Mouse (Mus musculus) myocyte (in vitro differentiated cells): ENCODE measurements at regions not wholly inside any gene's neighbourhood (a gene's known extent, or its start where the extent isn't known, plus 50 kb on each side); places are given as distances from the start of the nearest gene placed in this dataset.

Experiments used
- H3K27me3 ChIP-seq: one replicate; pipeline ENCODE4 v1.6.1; 2011; ENCODE audit not compliant: control insufficient read depth, insufficient read depth, insufficient read length
- H3K36me3 ChIP-seq: one replicate; pipeline ENCODE4 v1.6.1; 2011; ENCODE audit not compliant: control insufficient read depth, insufficient read depth
- H3K4me2 ChIP-seq: one replicate; pipeline ENCODE4 v1.6.1; 2011; ENCODE audit warnings: low read depth, control low read depth
- H3K4me3 ChIP-seq: one replicate; pipeline ENCODE4 v1.5.1; 2011; ENCODE audit warnings: mild to moderate bottlenecking, control low read depth, moderate library complexity
- H3K79me2 ChIP-seq: one replicate; pipeline ENCODE4 v1.6.1; 2011; ENCODE audit not compliant: control insufficient read depth, insufficient read depth
- H3ac ChIP-seq: one replicate; pipeline ENCODE4 v1.6.1; 2011; ENCODE audit not compliant: control insufficient read depth, insufficient read length
- CEBPB ChIP-seq: IDR thresholded peaks from 2 replicates; pipeline ENCODE4 v1.6.1; 2011; ENCODE audit warnings: mild to moderate bottlenecking, moderate library complexity; ENCODE audit not compliant: poor library complexity, insufficient read depth, severe bottlenecking
- E2F4 ChIP-seq: IDR thresholded peaks from one replicate; pipeline ENCODE4 v1.6.1; 2011; ENCODE audit warnings: mild to moderate bottlenecking, control low read depth, moderate library complexity; ENCODE audit not compliant: insufficient read depth
- MAX ChIP-seq: IDR thresholded peaks from one replicate; pipeline ENCODE4 v1.6.1; 2011; ENCODE audit warnings: low read depth, mild to moderate bottlenecking, control low read depth
- MYOD1 ChIP-seq, 3 experiments: IDR thresholded peaks; one replicate each; pipeline ENCODE4 v1.6.1; 2011; ENCODE audit warnings: control low read depth in 2 of 3, low read depth in 2 of 3, mild to moderate bottlenecking in 2 of 3, moderate library complexity in 1 of 3; ENCODE audit not compliant: insufficient read length in 2 of 3, control insufficient read depth in 1 of 3
- MYOG ChIP-seq, 3 experiments: IDR thresholded peaks; one replicate each; pipeline ENCODE4 v1.6.1; 2011; ENCODE audit warnings: control low read depth in 2 of 3, low read depth in 2 of 3, mild to moderate bottlenecking in 2 of 3; ENCODE audit not compliant: insufficient read length in 2 of 3, control insufficient read depth in 1 of 3, insufficient read depth in 1 of 3
- POLR2A ChIP-seq: IDR thresholded peaks from one replicate; pipeline ENCODE4 v1.6.1; 2011; ENCODE audit warnings: low read depth, mild to moderate bottlenecking, control low read depth, moderate library complexity; ENCODE audit not compliant: insufficient read length
- POLR2AphosphoS2 ChIP-seq: IDR thresholded peaks from one replicate; pipeline ENCODE4 v1.6.1; 2011; ENCODE audit warnings: low read depth, control low read depth; ENCODE audit not compliant: insufficient read length
- REST ChIP-seq: IDR thresholded peaks from one replicate; pipeline ENCODE4 v1.6.1; 2011; ENCODE audit warnings: mild to moderate bottlenecking, control low read depth, moderate library complexity; ENCODE audit not compliant: insufficient read depth, insufficient read length
- SRF ChIP-seq: IDR thresholded peaks from one replicate; pipeline ENCODE4 v1.6.1; 2011; ENCODE audit warnings: low read depth; ENCODE audit not compliant: control insufficient read depth, insufficient read length
- TCF12 ChIP-seq: IDR thresholded peaks from one replicate; pipeline ENCODE4 v1.6.1; 2011; ENCODE audit warnings: mild to moderate bottlenecking, control low read depth; ENCODE audit not compliant: poor library complexity, insufficient read depth, severe bottlenecking
- TCF3 ChIP-seq: IDR thresholded peaks from one replicate; pipeline ENCODE4 v1.6.1; 2011; ENCODE audit warnings: low read depth, control low read depth; ENCODE audit not compliant: insufficient read length
- USF1 ChIP-seq: IDR thresholded peaks from one replicate; pipeline ENCODE4 v1.6.1; 2011; ENCODE audit warnings: low read depth, mild to moderate bottlenecking, control low read depth, moderate library complexity

GRCm38 (mm10) chr6:89045436-89045966 is 143.4 kb downstream of the Tpra1 start:
- Histone ChIP-seq H3K36me3 (no peaks in the 10 kb centered on the region), H3K4me3 (no peak overlapping the region), H3K27me3 (no peaks in the 10 kb centered on the region), H3K79me2 (no peaks in the 10 kb centered on the region), H3K4me2 (no peak overlapping the region), H3ac (no peak overlapping the region)
- TF ChIP-seq TCF3, result no peak
- TF ChIP-seq MYOD1 (IDR thresholded peaks at IDR 0.05; ENCODE audit: control insufficient read depth in 1 of 3, insufficient read length in 2 of 3, low read depth in 2 of 3), result no peak
- TF ChIP-seq REST, result no peak
- TF ChIP-seq POLR2A, result no peak
- no peak for TF ChIP-seq TCF12
- TF ChIP-seq MAX, result no peak
- no peak for TF ChIP-seq POLR2AphosphoS2
- TF ChIP-seq SRF, result no peak
- no peak for TF ChIP-seq USF1
- TF ChIP-seq MYOG (IDR thresholded peaks at IDR 0.05; ENCODE audit: control insufficient read depth in 1 of 3, insufficient read depth in 1 of 3, insufficient read length in 2 of 3, low read depth in 2 of 3), result no peak
- TF ChIP-seq CEBPB, result no peak
- no peak for TF ChIP-seq E2F4

- Histone ChIP-seq H3K36me3 (no peaks in the 10 kb centered on the region), H3K27me3 (no peaks in the 10 kb centered on the region), H3K4me3 (no peak overlapping the region), H3K4me2 (no peak overlapping the region), H3ac (no peak overlapping the region), H3K79me2 (no peaks in the 10 kb centered on the region)
- TF ChIP-seq SRF (no peak), MYOG (IDR thresholded peaks at IDR 0.05; ENCODE audit: control insufficient read depth in 1 of 3, insufficient read depth in 1 of 3, insufficient read length in 2 of 3, low read depth in 2 of 3) (no peak)
Observed at GRCm38 (mm10) chr6:89046476-89046875, 144.4 kb downstream of the Tpra1 start.

GRCm38 (mm10) chr6:89047629-89048332 is 145.7 kb downstream of the Tpra1 start:
- Histone ChIP-seq H3ac (no peak overlapping the region), H3K79me2 (no peaks in the 10 kb centered on the region), H3K27me3 (no peaks in the 10 kb centered on the region), H3K36me3 (no peaks in the 10 kb centered on the region), H3K4me3 (no peak overlapping the region), H3K4me2 (no peak overlapping the region)
- TF ChIP-seq POLR2AphosphoS2 (no peak), E2F4 (no peak), POLR2A (no peak), MYOD1 (IDR thresholded peaks at IDR 0.05; ENCODE audit: control insufficient read depth in 1 of 3, insufficient read length in 2 of 3, low read depth in 2 of 3) (no peak), TCF3 (no peak), REST (no peak), USF1 (no peak), CEBPB (no peak), SRF (no peak), TCF12 (no peak), MYOG (IDR thresholded peaks at IDR 0.05; ENCODE audit: control insufficient read depth in 1 of 3, insufficient read depth in 1 of 3, insufficient read length in 2 of 3, low read depth in 2 of 3) (no peak)

GRCm38 (mm10) chr6:89049290-89049689 is 147.2 kb downstream of the Tpra1 start:
- Histone ChIP-seq H3K79me2 (no peaks in the 10 kb centered on the region), H3K27me3 (no peaks in the 10 kb centered on the region), H3ac (no peak overlapping the region), H3K36me3 (no peaks in the 10 kb centered on the region), H3K4me3 (no peak overlapping the region), H3K4me2 (no peak overlapping the region)
- no peak for TF ChIP-seq REST
- TF ChIP-seq TCF12, result no peak
- TF ChIP-seq POLR2AphosphoS2, result no peak
- TF ChIP-seq USF1, result no peak
- TF ChIP-seq CEBPB, result no peak
- TF ChIP-seq MYOD1 (IDR thresholded peaks at IDR 0.05; ENCODE audit: control insufficient read depth in 1 of 3, insufficient read length in 2 of 3, low read depth in 2 of 3), result no peak
- TF ChIP-seq TCF3, result no peak
- TF ChIP-seq POLR2A, result no peak
- no peak for TF ChIP-seq SRF
- TF ChIP-seq E2F4, result no peak
- TF ChIP-seq MYOG (IDR thresholded peaks at IDR 0.05; ENCODE audit: control insufficient read depth in 1 of 3, insufficient read depth in 1 of 3, insufficient read length in 2 of 3, low read depth in 2 of 3), result no peak
